Mouse (Mus musculus): ENCODE measurements around the gene Adgrg6.

Gene Adgrg6

GRCm38 (mm10) chr10:14491838-14492237 lies 53.6 kb downstream of the Adgrg6 start:
- DNase-seq (ENCODE audit: low spot score in 2 of 2) = no peak

GRCm38 (mm10) chr10:14483257-14483656 lies 62.2 kb downstream of the Adgrg6 start:
- no peak for DNase-seq (ENCODE audit: low spot score in 2 of 2)

GRCm38 (mm10) chr10:14482483-14482882 lies 63.0 kb downstream of the Adgrg6 start:
- DNase-seq (ENCODE audit: low spot score in 2 of 2) = peak in 1 of 2 experiments; percentile 23

GRCm38 (mm10) chr10:14480928-14481327 lies 64.5 kb downstream of the Adgrg6 start:
- DNase-seq (ENCODE audit: low spot score in 2 of 2) = no peak

GRCm38 (mm10) chr10:14476393-14476792 lies 69.1 kb downstream of the Adgrg6 start:
- DNase-seq (ENCODE audit: low spot score in 2 of 2) = no peak

GRCm38 (mm10) chr10:14475641-14476040 lies 69.8 kb downstream of the Adgrg6 start:
- no peak for DNase-seq (ENCODE audit: low spot score in 2 of 2)

GRCm38 (mm10) chr10:14474541-14475305 lies 70.7 kb downstream of the Adgrg6 start:
- DNase-seq (ENCODE audit: low spot score in 2 of 2) = no peak

- DNase-seq (ENCODE audit: low spot score in 2 of 2) = no peak
Measured at GRCm38 (mm10) chr10:14471039-14471550, 74.4 kb downstream of the Adgrg6 start.

- DNase-seq (ENCODE audit: low spot score in 2 of 2) = no peak
Measured at GRCm38 (mm10) chr10:14468623-14469022, 76.8 kb downstream of the Adgrg6 start.

- no peak for DNase-seq (ENCODE audit: low spot score in 2 of 2)
Measured at GRCm38 (mm10) chr10:14463796-14464511, 81.5 kb downstream of the Adgrg6 start.

- DNase-seq (ENCODE audit: low spot score in 2 of 2) = no peak
Measured at GRCm38 (mm10) chr10:14460933-14461514, 84.4 kb downstream of the Adgrg6 start.

- DNase-seq (ENCODE audit: low spot score in 2 of 2) = no peak
Measured at GRCm38 (mm10) chr10:14460252-14460932, 85.1 kb downstream of the Adgrg6 start.

GRCm38 (mm10) chr10:14459819-14460218 lies 85.6 kb downstream of the Adgrg6 start:
- DNase-seq (ENCODE audit: low spot score in 2 of 2) = no peak

- DNase-seq (ENCODE audit: low spot score in 2 of 2) = no peak
Measured at GRCm38 (mm10) chr10:14459330-14459729, 86.1 kb downstream of the Adgrg6 start.

- DNase-seq (ENCODE audit: low spot score in 2 of 2) = no peak
Measured at GRCm38 (mm10) chr10:14454481-14454880, 91.0 kb downstream of the Adgrg6 start.

- DNase-seq (ENCODE audit: low spot score in 2 of 2) = no peak
Measured at GRCm38 (mm10) chr10:14451811-14452210, 93.6 kb downstream of the Adgrg6 start.

- DNase-seq (ENCODE audit: low spot score in 2 of 2) = no peak
Measured at GRCm38 (mm10) chr10:14450073-14450472, 95.4 kb downstream of the Adgrg6 start.

- DNase-seq (ENCODE audit: low spot score in 2 of 2) = no peak
Measured at GRCm38 (mm10) chr10:14445590-14446291, 99.7 kb downstream of the Adgrg6 start.

- no peak for DNase-seq (ENCODE audit: low spot score in 2 of 2)
Measured at GRCm38 (mm10) chr10:14440860-14441579, 104.4 kb downstream of the Adgrg6 start.

GRCm38 (mm10) chr10:14404070-14404469 lies 141.4 kb downstream of the Adgrg6 start:
- DNase-seq (ENCODE audit: low spot score in 2 of 2) = no peak

- no peak for DNase-seq (ENCODE audit: low spot score in 2 of 2)
Measured at GRCm38 (mm10) chr10:14401744-14402143, 143.7 kb downstream of the Adgrg6 start.

All from cerebellum, postnatal 4 days (tissue).